Mouse (Mus musculus) limb, embryonic 13.5 days (tissue): ENCODE data around the gene Spata31d1a. TPM values are rescaled to one million over a fixed set of nuclear protein-coding genes. Genes with fewer than 3 reads are reported as not detected.
"Not testable (repeated sequence)": the region's sequence is repeated elsewhere in the genome, so short reads cannot be mapped to it uniquely, and the experiment has no call there.

Experiments used
- ATAC-seq: fragments of 200-750 bp; cut with Nextera tagmentation; 2 replicates; pipeline ENCODE4 v1.8.0; 2017; ENCODE audit warnings: low read depth, moderate number of reproducible peaks, moderate TSS enrichment; ENCODE audit not compliant: low FRiP score
- H3K27ac ChIP-seq: fragments of 300-500 bp; sonication (generic); 2 replicates; pipeline ENCODE4 v1.5.1; 2015; ENCODE audit warnings: inconsistent platforms, mild to moderate bottlenecking, moderate library complexity
- H3K27me3 ChIP-seq: fragments of 300-500 bp; sonication (generic); 2 replicates; pipeline ENCODE4 v1.6.1; 2015; ENCODE audit warnings: mild to moderate bottlenecking, inconsistent platforms
- H3K36me3 ChIP-seq: fragments of 300-500 bp; sonication (generic); 2 replicates; pipeline ENCODE4 v1.6.1; 2015; ENCODE audit warnings: inconsistent platforms, mild to moderate bottlenecking, moderate library complexity
- H3K4me1 ChIP-seq: fragments of 300-500 bp; sonication (generic); 2 replicates; pipeline ENCODE4 v1.6.1; 2015; ENCODE audit warnings: inconsistent platforms
- H3K4me2 ChIP-seq: fragments of 300-500 bp; sonication (generic); replicated peaks from 2 replicates; pipeline ENCODE4 v1.6.1; 2015; ENCODE audit warnings: inconsistent platforms, mild to moderate bottlenecking, moderate library complexity
- H3K4me3 ChIP-seq: fragments of 300-500 bp; sonication (generic); 2 replicates; pipeline ENCODE4 v1.5.1; 2015; ENCODE audit warnings: moderate library complexity, mild to moderate bottlenecking, inconsistent platforms
- H3K9ac ChIP-seq: fragments of 300-500 bp; sonication (generic); 2 replicates; pipeline ENCODE4 v1.6.1; 2015; ENCODE audit warnings: mild to moderate bottlenecking, inconsistent platforms
- H3K9me3 ChIP-seq: fragments of 300-500 bp; sonication (generic); 2 replicates; pipeline ENCODE4 v1.6.1; 2016; ENCODE audit warnings: inconsistent platforms
- WGBS: fragments of 180-500 bp; shearing (Covaris S2); methylation state at CpG from one replicate; pipeline ENCODE4 v1.1.7; 2015; 5-methylcytosine and 5-hydroxymethylcytosine counted together
- polyA plus RNA-seq: library from polyadenylated mRNA; unstranded; fragments of >200 nt; fragmentation: Nextera tagmentation; extraction: Ambion mirVana; gene quantifications from 2 replicates; pipeline ENCODE4 v1.2.1, GENCODE M21; 2015

Spata31d1a gene
- polyA plus RNA-seq, 1 experiment from 2014 or later = not detected

- WGBS = 40% methylated on average over 7 of the region's 7 CpGs
- no peak within 1 kb of the TSS for H3K9ac ChIP-seq
Observed at GRCm38 (mm10) chr13:59731652-59732051, 21.5 kb upstream of the Spata31d1a start, which contains the start of gene Spata31d1d. TSS of gene Spata31d1d (minus strand) at chr13:59731752.

GRCm38 (mm10) chr13:59728378-59729093 lies 18.4 kb upstream of the Spata31d1a start:
- H3K4me2 ChIP-seq = no peak overlapping the region
- H3K9me3 ChIP-seq = no peaks in the 10 kb centered on the region
- peaks cover 3% of the 10 kb centered on the region; the same call in 1 of the 2 replicates for H3K27me3 ChIP-seq
- peaks cover 14% of the 10 kb centered on the region for H3K4me1 ChIP-seq
- H3K36me3 ChIP-seq = no peaks in the 10 kb centered on the region
- ATAC-seq = peak; percentile 83
- H3K27ac ChIP-seq = no peak overlapping the region
- WGBS = 35% methylated on average over 7 of the region's 7 CpGs
- no peak overlapping the region for H3K9ac ChIP-seq
- H3K4me3 ChIP-seq = no peak overlapping the region

More at GRCm38 (mm10) chr13:59731652-59732051, 21.5 kb upstream of the Spata31d1a start, which contains the start of gene Spata31d1d:
- Histone ChIP-seq H3K9me3 (no peaks in the 10 kb centered on the region), H3K27me3 (0 out of 2 replicates have a peak, but pooled peaks cover 3% of the 10 kb centered on the region), H3K4me3 (no peak within 1 kb of the TSS), H3K27ac (no peak within 1 kb of the TSS), H3K36me3 (no peaks in the 10 kb centered on the region), H3K4me2 (no peak within 1 kb of the TSS), H3K4me1 (0 out of 2 replicates have a peak, but pooled peaks cover 6% of the 10 kb centered on the region)
- ATAC-seq = no peak

GRCm38 (mm10) chr13:59726139-59726867 lies 16.2 kb upstream of the Spata31d1a start:
- peaks cover 14% of the 10 kb centered on the region for H3K4me1 ChIP-seq
- peak overlapping the region; percentile 25 for H3K4me3 ChIP-seq
- H3K4me2 ChIP-seq = peak overlapping the region; percentile 57
- 22% methylated on average over 29 of the region's 29 CpGs for WGBS
- H3K27ac ChIP-seq = no peak overlapping the region
- H3K9ac ChIP-seq = peak overlapping the region; percentile 39; the same call in 1 of the 2 replicates
- ATAC-seq = no peak
- H3K9me3 ChIP-seq = no peaks in the 10 kb centered on the region
- H3K27me3 ChIP-seq = peaks cover 3% of the 10 kb centered on the region; the same call in 1 of the 2 replicates
- no peaks in the 10 kb centered on the region for H3K36me3 ChIP-seq

GRCm38 (mm10) chr13:59722089-59722488 lies 12.0 kb upstream of the Spata31d1a start:
- 78% methylated on average over 1 of the region's 1 CpGs for WGBS
- not testable (repeated sequence) for H3K4me3 ChIP-seq, H3K4me2 ChIP-seq, H3K27me3 ChIP-seq, H3K27ac ChIP-seq, ATAC-seq, H3K36me3 ChIP-seq, H3K9me3 ChIP-seq, H3K9ac ChIP-seq
- peaks cover 18% of the 10 kb centered on the region for H3K4me1 ChIP-seq

- Histone ChIP-seq H3K9me3 (no peaks in the 10 kb centered on the region), H3K9ac (no peak overlapping the region), H3K27ac (no peak overlapping the region), H3K4me3 (no peak overlapping the region), H3K4me1 (peaks cover 8% of the 10 kb centered on the region), H3K4me2 (no peak overlapping the region), H3K36me3 (no peaks in the 10 kb centered on the region), H3K27me3 (no peaks in the 10 kb centered on the region)
- no peak for ATAC-seq
- 94% methylated on average over 1 of the region's 1 CpGs for WGBS
Observed at GRCm38 (mm10) chr13:59719475-59719874, 9.3 kb upstream of the Spata31d1a start.

GRCm38 (mm10) chr13:59718857-59719440 lies 8.8 kb upstream of the Spata31d1a start:
- not testable (repeated sequence) for H3K4me3 ChIP-seq, ATAC-seq, H3K4me2 ChIP-seq, H3K4me1 ChIP-seq, H3K36me3 ChIP-seq, H3K27ac ChIP-seq, H3K27me3 ChIP-seq, H3K9me3 ChIP-seq, H3K9ac ChIP-seq
- 25% methylated on average over 6 of the region's 6 CpGs for WGBS

GRCm38 (mm10) chr13:59713710-59714109 lies 3.6 kb upstream of the Spata31d1a start:
- H3K4me3 ChIP-seq = no peak overlapping the region
- no peak for ATAC-seq
- no peaks in the 10 kb centered on the region for H3K9me3 ChIP-seq
- WGBS = 45% methylated on average over 3 of the region's 3 CpGs
- no peak overlapping the region for H3K4me2 ChIP-seq
- H3K27ac ChIP-seq = no peak overlapping the region
- H3K9ac ChIP-seq = no peak overlapping the region
- H3K4me1 ChIP-seq = no peaks in the 10 kb centered on the region
- no peaks in the 10 kb centered on the region for H3K27me3 ChIP-seq
- H3K36me3 ChIP-seq = no peaks in the 10 kb centered on the region

- not testable (repeated sequence) for H3K9me3 ChIP-seq, H3K4me2 ChIP-seq, ATAC-seq, H3K4me3 ChIP-seq, H3K27me3 ChIP-seq, H3K36me3 ChIP-seq, H3K4me1 ChIP-seq, H3K27ac ChIP-seq, H3K9ac ChIP-seq
- 75% methylated on average over 3 of the region's 3 CpGs for WGBS
Observed at GRCm38 (mm10) chr13:59711984-59712383, 1.9 kb upstream of the Spata31d1a start, which contains the start of gene Spata31d1b. TSS of gene Spata31d1b (plus strand) at chr13:59712284.

- Histone ChIP-seq H3K9ac (no peak overlapping the region), H3K9me3 (no peaks in the 10 kb centered on the region), H3K4me2 (no peak overlapping the region), H3K4me1 (no peaks in the 10 kb centered on the region), H3K4me3 (no peak overlapping the region), H3K27ac (no peak overlapping the region), H3K36me3 (no peaks in the 10 kb centered on the region), H3K27me3 (no peaks in the 10 kb centered on the region)
- WGBS = 57% methylated on average over 12 of the region's 12 CpGs
- no peak for ATAC-seq
Observed at GRCm38 (mm10) chr13:59704562-59704961, 5.6 kb downstream of the Spata31d1a start.

- H3K4me3 ChIP-seq = no peak overlapping the region
- no peak overlapping the region for H3K4me2 ChIP-seq
- no peak for ATAC-seq
- no peaks in the 10 kb centered on the region for H3K36me3 ChIP-seq
- H3K4me1 ChIP-seq = no peaks in the 10 kb centered on the region
- no peak overlapping the region for H3K27ac ChIP-seq
- 86% methylated on average over 12 of the region's 12 CpGs for WGBS
- no peaks in the 10 kb centered on the region for H3K9me3 ChIP-seq
- H3K9ac ChIP-seq = no peak overlapping the region
- H3K27me3 ChIP-seq = no peaks in the 10 kb centered on the region
Observed at GRCm38 (mm10) chr13:59703514-59703913, 6.6 kb downstream of the Spata31d1a start.

GRCm38 (mm10) chr13:59700137-59700536 lies 10.0 kb downstream of the Spata31d1a start:
- not testable (repeated sequence) for H3K9ac ChIP-seq, H3K4me2 ChIP-seq, H3K27me3 ChIP-seq, H3K4me1 ChIP-seq, ATAC-seq, H3K9me3 ChIP-seq, H3K36me3 ChIP-seq, H3K4me3 ChIP-seq, H3K27ac ChIP-seq
- 38% methylated on average over 1 of the region's 1 CpGs for WGBS

- H3K27me3 ChIP-seq = no peaks in the 10 kb centered on the region
- ATAC-seq = no peak
- H3K9ac ChIP-seq = no peak overlapping the region
- 90% methylated on average over 8 of the region's 8 CpGs for WGBS
- no peaks in the 10 kb centered on the region for H3K4me1 ChIP-seq
- no peaks in the 10 kb centered on the region for H3K36me3 ChIP-seq
- H3K9me3 ChIP-seq = no peaks in the 10 kb centered on the region
- no peak overlapping the region for H3K4me3 ChIP-seq
- H3K27ac ChIP-seq = no peak overlapping the region
- H3K4me2 ChIP-seq = no peak overlapping the region
Observed at GRCm38 (mm10) chr13:59699131-59699530, 11.0 kb downstream of the Spata31d1a start.
